Mouse (Mus musculus): ENCODE data around the gene Etv2.

Etv2 gene

GRCm38 (mm10) chr7:30588676-30589434 lies 46.8 kb downstream of the Etv2 start, which contains the start of gene Kmt2b:
Gene Kmt2b, minus strand, starts transcription at chr7:30588726.
- DNase-seq (ENCODE audit: low read depth), result peak; percentile 96

GRCm38 (mm10) chr7:30587842-30588667 lies 47.6 kb downstream of the Etv2 start:
- peak; percentile 37 for DNase-seq (ENCODE audit: low read depth)

- DNase-seq (ENCODE audit: low read depth), result no peak
These were observed 49.1 kb downstream of the Etv2 start for GRCm38 (mm10) chr7:30586455-30587020.

GRCm38 (mm10) chr7:30585170-30585569 lies 50.5 kb downstream of the Etv2 start:
- DNase-seq (ENCODE audit: low read depth), result no peak

- DNase-seq (ENCODE audit: low read depth), result no peak
These were observed 51.3 kb downstream of the Etv2 start for GRCm38 (mm10) chr7:30584339-30584738.
